Mouse (Mus musculus) spleen, adult 18-20 months (tissue): ENCODE measurements at regions not wholly inside any gene's neighbourhood (a gene's known extent, or its start where the extent isn't known, plus 50 kb on each side); places are given as distances from the start of the nearest gene placed in this dataset.

Source experiments
- DNase-seq, 2 experiments: peaks; one replicate each; pipeline ENCODE4 v3.0.0; 2022; ENCODE audit warnings: mixed read lengths in 2 of 2

- no peak for DNase-seq
Measured at GRCm38 (mm10) chr13:41541139-41541538, 54.0 kb upstream of the Nedd9 start.

- DNase-seq, result peak; percentile 44 to 49
Measured at GRCm38 (mm10) chr13:41546063-41546462, 58.9 kb upstream of the Nedd9 start.

- DNase-seq, result no peak
Measured at GRCm38 (mm10) chr13:41546531-41546930, 59.2 kb upstream of the Tmem170b start.

DNA sequence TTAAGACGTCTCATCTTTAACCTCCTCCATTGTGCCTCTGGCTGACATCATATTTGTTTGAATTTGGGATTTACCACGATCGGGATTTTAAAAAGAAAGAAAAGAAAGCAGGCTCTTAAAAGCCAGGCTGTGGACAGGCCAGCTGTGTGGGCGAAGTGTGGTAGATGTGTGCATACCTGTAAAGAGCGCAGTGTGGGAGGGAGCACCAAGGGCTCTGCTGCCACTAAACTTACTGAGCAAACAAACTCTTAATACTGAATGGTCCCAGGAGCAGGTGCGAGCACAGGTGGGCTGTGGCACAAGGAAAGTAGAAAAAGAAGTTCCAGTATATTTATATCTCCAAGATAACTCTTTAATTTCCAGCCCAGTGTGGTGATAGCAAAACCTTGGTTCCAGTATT, 56.4 kb upstream of the Tmem170b start:
- DNase-seq, result no peak

GRCm38 (mm10) chr13:41550246-41550900, 55.3 kb upstream of the Tmem170b start:
- no peak for DNase-seq

DNA sequence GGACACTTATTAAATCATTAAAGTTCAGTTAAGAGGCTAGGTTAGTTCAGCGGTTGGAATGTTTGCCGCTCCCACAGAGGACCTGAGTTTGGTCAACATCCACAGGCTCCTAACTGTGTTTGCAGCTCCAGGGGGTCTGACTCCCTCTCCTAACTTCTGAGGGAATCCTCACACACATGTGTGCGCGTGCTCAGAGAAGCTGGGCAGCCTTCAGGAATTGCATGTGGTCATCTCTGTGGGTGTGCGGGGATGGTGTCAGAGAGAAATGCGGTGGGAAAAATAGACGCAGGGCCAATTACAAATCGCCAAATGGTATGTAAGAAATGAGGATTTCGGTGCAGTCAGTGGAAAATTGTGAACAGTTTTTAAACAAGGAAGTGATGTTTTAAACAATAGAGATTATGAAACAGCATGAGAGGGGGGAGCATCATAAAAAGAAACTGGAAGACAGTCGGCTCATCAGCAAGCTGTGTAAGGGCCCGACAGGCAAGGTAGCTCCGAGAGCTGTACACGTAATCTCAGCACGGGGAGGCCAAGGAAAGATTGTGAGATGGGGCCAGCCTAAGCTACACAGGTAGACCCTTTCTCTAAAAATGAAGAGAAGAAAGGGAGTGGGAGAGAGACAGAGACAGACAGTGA, 53.9 kb upstream of the Tmem170b start:
- no peak for DNase-seq

- no peak for DNase-seq
Measured at GRCm38 (mm10) chr13:41554401-41554800, 51.3 kb upstream of the Tmem170b start.
